8 mouse cellular contexts compared by ENCODE assay signal in genomic region chr11:31796245-31796644, GRCm38 (mm10).
DNase-seq lines count a peak whose midpoint lies in the region; ATAC-seq lines count a peak whose summit lies in the region.

No protein-coding gene starts in this region.

- H3K27me3 ChIP-seq in heart, embryonic 15.5 days = no peaks in the 10 kb centered on the region
- H3K27me3 ChIP-seq in lung, embryonic 15.5 days = no peaks in the 10 kb centered on the region

- peak; percentile 41 to 69 for DNase-seq in left cerebral cortex, adult 18-20 months (ENCODE audit: low spot score in 2 of 2)
- DNase-seq in left cerebral cortex, postnatal 14 days (ENCODE audit: low spot score in 2 of 2) = no peak
- peak; percentile 36 to 59 for DNase-seq in adrenal gland, postnatal 36 days
- peak; percentile 41 for DNase-seq in embryo, embryonic 11 days
- DNase-seq in urinary bladder, adult 18-20 months (ENCODE audit: low spot score in 2 of 2) = no peak
- DNase-seq in urinary bladder, postnatal 36 days (ENCODE audit: low spot score in 2 of 2) = no peak

- peak overlapping the region; percentile 71 for H3K27ac ChIP-seq in heart, embryonic 15.5 days
- H3K27ac ChIP-seq in lung, embryonic 15.5 days = no peak overlapping the region

- no peaks in the 10 kb centered on the region for H3K36me3 ChIP-seq in heart, embryonic 15.5 days
- H3K36me3 ChIP-seq in lung, embryonic 15.5 days = no peaks in the 10 kb centered on the region

- peak; percentile 79 for ATAC-seq in heart, embryonic 15.5 days (replicated peaks; ENCODE audit: insufficient number of reproducible peaks, insufficient read depth, low FRiP score, low read depth)
- 0 out of 2 replicates have a peak, but pooled peaks have one; percentile 31 for ATAC-seq in lung, embryonic 15.5 days (ENCODE audit: borderline replicate concordance, extremely low read depth, low FRiP score, low TSS enrichment)

- H3K4me1 ChIP-seq in heart, embryonic 15.5 days (replicated peaks) = peaks cover 15% of the 10 kb centered on the region
- no peaks in the 10 kb centered on the region for H3K4me1 ChIP-seq in lung, embryonic 15.5 days

- H3K4me3 ChIP-seq in heart, embryonic 15.5 days = no peak overlapping the region
- no peak overlapping the region for H3K4me3 ChIP-seq in lung, embryonic 15.5 days

- no peaks in the 10 kb centered on the region for H3K9me3 ChIP-seq in heart, embryonic 15.5 days (replicated peaks)
- H3K9me3 ChIP-seq in lung, embryonic 15.5 days = no peaks in the 10 kb centered on the region

- no peak overlapping the region for H3K9ac ChIP-seq in heart, embryonic 15.5 days
- no peak overlapping the region for H3K9ac ChIP-seq in lung, embryonic 15.5 days

- intact Hi-C loops in left cerebral cortex, postnatal 14 days (cut with DNase I) = no loop called here

- WGBS in heart, embryonic 15.5 days = 40% methylated on average over 6 of the region's 6 CpGs
- WGBS in lung, embryonic 15.5 days = 46% methylated on average over 6 of the region's 6 CpGs

- H3K4me2 ChIP-seq in heart, embryonic 15.5 days = peak overlapping the region; percentile 26; the same call in 1 of the 2 replicates
- H3K4me2 ChIP-seq in lung, embryonic 15.5 days = no peak overlapping the region

Comparison
In these comparisons a context has a peak if more than half of its experiments do, and no peak if none do; other contexts are left out.
1. DNase-seq: peak in left cerebral cortex, adult 18-20 months (2 of 2), adrenal gland, postnatal 36 days (2 of 2) and embryo, embryonic 11 days (single experiment); none in left cerebral cortex, postnatal 14 days (0 of 2), urinary bladder, adult 18-20 months (0 of 2) and urinary bladder, postnatal 36 days (0 of 2).